Mouse (Mus musculus) erythroblast, embryonic 14.5 days (primary cell): ENCODE data around the gene Sall2.

Experiments
- GATA1 ChIP-seq: IDR thresholded peaks from 2 replicates; pipeline ENCODE4 v1.6.1; 2012; ENCODE audit warnings: low read length, inconsistent platforms, mixed read lengths
- TAL1 ChIP-seq: IDR thresholded peaks from 3 replicates; pipeline ENCODE4 v1.6.1; 2012; ENCODE audit warnings: low read length, inconsistent platforms, mixed read lengths

DNA sequence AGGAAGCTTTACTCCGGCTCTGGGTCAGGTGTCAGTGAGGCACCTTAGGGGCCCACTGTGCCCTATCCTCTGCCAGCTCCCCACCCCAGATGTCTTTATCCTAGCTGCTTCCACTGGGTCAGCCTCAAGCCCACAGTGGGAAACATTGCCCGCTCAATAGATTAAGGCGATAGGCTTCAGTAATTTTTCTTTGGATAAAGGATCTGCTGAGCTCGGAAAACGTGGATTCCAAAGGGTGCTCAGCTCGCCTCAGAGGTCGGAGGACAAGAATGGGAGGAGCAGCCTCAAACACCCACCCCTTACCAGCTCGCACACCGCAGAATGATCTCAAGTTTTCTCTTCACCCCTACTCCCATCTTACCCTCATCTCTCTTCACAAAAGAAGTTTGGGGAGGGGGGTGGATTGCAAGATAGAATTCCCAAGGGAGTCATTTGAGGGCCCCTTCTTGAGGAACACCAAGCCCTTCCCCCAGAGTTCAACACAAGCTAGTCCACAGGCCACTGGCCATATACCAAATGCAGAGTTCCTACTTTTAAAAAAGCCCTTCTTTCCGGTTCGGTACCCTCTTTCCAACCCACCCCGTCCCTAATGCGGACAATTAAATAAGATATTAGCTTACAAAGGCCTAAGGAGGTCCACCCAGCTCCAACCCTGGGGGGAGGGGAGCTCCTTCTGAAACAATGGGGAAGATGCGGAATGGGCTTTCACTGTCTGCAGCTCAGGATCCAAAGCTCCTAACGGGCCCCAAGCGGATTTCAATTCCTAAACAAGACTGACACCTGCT lies 11.9 kb downstream of the Sall2 start:
- TF ChIP-seq TAL1 = no peak
- TF ChIP-seq GATA1 = no peak
